Mouse (Mus musculus) layer of hippocampus, postnatal 25 days (tissue): ENCODE measurements around the gene Lrpap1. TPM values are rescaled to one million over a fixed set of nuclear protein-coding genes. Genes with fewer than 3 reads are reported as not detected.
A peak's percentile ranks its signal among the peaks of the same experiment; 100 is the strongest.

Experiments
- DNase-seq, 2 experiments: peaks; one replicate each; pipeline ENCODE4 v3.0.0; 2022; ENCODE audit warnings: mixed read lengths in 2 of 2, low spot score in 1 of 2; ENCODE audit errors: extremely low spot score in 1 of 2
- total RNA-seq, 2 experiments: library from RNA; stranded (reverse); gene quantifications; 2 replicates each; pipeline ENCODE4 v1.2.3; 2021

The Lrpap1 gene
- total RNA-seq, result 100 to 1,000 TPM; 146 to 151 TPM

DNA sequence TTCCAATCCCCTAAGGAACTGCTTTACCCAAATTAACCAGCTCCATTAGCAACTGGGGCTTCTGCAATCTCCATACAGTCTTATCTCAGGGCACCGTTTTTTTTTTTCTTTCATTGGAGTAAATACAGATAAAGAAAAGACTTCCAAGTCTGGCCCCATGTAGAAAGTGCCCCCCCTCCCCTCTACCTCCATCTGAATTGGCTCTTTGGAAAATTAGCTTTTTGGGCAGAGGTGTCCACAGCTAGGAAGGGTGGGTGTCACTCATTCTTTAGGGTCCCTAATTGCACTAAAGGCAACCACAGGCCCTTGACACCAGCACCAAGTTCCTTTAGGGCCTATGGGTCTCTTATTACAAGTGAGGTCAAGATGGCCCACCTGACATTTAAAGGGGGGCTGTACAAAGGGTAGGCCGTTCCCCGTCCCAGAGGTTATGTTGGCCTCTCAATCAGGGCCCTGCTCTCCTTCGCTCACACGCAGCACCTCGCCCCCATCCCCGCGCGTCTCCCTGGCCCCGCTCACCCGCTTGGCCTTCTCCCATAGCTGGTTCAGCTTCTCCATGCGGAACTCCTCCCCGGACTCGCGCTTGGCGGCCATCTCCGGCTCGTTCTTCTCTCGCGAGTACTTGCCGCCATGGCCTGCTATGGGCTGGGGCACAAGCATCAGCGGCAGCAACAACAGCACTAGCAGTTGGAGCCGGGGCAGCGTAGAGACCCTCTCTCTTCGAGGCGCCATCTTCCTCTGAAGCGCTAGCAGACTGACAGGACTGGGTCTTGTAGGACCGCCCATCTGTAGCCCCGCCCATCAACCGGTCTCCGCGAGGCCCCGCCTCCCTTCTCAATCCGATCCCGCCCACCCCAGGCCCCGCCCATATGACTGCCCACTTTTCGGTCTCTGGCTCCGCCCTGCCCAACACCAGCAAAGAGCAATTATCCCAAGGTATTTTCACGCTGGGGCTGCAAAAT lies at the start of gene Lrpap1:
TSS of gene Lrpap1 (minus strand) at position 807 of the 962 bp plus-strand sequence.
- DNase-seq, result peak; percentile 74 to 82

DNA sequence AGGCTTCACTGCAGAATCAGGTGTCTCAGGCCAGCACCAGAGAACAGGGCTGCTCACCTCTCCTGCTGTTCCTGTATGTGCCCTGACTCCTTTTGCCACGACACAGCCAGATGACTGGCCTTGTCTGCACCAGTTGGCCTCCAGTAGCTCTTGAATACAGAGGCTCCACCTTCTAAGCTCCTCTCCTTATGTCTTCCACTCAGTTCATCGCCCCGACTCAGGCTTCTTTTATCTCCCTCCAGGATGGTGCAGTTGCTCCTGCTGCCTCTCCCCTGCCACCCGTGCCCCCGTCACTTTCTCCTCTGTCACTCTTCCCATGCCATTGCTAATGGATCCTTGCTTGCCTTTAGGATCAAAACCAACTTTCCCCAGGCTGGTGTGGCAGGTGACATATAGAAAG lies 44.4 kb upstream of the Lrpap1 start:
- DNase-seq, result no peak

DNA sequence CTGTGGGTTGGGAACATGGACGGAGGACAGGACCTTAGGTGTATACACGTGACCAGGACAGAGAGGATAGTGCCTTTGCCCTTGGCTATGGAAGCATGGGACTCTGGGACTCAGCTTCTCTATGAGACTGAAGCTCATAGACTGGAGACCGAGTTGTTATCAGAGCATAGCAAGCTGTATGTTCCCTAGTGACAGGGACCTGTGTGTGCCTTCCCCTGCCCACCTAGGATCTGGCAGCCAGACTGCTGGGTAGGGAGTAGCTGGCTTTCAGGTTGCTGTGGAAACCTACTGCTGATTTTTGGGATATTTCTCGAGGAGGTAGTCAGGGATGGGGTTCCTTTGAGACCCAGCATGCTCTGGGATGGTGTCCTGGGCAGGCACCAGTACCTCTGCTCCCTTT lies 44.0 kb upstream of the Lrpap1 start:
- DNase-seq, result no peak

DNA sequence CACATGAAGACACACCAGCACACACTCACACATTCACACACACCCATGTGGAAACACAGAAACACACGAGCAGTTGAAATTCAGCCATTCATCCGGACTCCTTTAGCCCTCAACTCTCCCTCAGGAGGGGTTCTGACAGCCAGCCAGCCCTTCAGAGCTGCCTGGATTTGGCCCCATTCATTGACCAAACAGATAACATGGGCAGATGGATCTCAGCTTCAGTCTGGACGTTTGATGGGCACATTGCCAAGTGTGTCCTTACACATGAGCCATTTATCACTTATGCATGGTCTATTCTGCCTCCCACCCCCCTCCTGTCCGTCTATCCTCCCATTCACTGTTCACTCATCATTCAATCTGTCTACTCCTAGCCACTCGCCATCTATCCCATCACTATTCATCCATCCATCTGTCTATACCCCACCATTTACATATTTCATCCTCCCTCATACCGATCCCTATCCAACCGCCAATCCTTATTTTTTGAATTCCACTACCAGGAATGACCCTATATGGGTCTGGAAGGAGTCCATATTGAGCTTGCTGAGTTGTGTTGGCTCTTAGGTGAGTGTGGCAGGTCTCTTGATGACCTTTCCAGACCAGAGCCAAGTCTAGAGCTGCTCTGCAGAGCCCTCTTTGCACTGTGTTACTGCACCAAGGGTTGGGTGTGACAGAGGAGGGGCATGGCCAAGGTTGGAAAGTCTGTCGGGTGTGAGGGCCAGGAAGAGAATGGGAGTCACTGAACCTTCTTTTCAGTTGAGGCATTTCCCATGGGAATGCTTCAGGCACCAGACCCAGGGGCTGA lies 42.6 kb upstream of the Lrpap1 start:
- DNase-seq, result no peak

DNA sequence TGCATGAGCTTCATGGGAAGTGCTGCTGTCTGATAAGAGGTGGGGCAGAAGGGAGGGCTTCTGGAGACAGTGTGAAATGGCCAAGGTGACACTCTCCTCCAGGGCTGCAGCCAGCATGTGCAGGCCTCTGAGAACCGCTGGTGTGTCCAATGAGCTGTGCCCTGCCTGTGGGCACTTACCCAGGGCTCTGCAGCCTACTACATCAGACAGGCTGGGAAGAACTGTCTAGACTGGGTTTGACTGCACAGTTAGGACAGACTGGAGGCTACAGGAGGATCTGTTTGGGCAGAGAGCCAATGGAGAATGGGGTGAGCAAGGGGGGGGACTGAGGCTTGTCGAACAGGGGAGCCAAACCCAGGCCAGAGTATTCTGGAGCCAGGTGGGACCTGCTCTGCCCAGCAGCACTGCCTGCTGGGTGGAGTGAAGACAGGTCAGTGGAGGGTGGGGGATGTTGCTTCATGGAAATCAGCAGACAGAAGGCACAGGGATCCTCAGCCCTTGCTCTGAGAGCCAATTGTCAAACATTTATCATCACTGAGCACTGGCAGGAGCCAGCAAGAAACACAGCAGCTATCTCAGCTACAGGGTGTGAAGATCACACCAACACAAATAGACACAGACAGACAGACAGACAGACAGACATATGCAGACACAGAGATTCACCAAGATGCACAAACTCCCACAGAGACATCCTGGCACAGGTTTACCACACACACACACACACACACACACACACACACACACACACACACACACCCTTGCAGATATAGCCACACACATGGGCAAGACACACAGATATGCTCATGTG lies 41.8 kb upstream of the Lrpap1 start:
- DNase-seq, result no peak

DNA sequence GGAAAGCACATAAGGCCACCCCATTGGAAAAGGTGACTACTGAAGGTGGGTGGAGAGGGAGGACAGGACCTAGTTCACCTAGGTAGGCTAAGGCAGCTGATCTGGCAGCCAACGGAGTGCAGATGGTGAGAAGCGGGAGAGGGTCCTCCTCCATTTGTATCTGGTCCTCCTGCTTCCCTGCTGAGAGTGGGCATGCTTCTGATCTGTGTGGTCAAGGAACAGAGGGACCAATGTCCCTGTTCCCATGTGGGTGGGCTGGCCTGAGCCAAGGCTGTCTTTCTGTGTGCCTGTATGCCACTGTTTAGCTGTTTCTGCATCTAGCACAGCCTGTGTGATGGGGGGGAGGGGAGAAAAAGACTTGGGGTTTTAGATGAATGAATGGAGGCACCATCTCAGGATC lies 41.2 kb upstream of the Lrpap1 start:
- no peak for DNase-seq

DNA sequence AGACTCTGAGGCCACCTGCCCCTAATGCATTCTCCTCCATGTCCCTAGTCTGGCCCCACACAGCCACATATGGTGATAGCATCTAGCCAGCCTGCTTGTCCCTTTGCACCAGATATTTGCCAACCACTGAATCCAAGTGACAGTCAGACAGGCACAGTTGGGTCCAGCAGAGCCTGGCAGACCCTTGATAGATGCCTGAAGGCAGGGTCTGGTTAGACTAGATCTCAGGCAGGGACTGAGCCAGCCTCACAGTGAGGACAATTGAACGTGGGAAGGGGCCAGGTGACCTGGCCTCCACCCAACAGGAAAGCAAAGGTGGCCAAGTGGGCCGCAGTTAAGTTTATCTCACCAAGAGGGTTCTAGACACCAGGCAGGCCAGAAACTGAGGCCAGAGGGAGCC lies 39.1 kb upstream of the Lrpap1 start:
- no peak for DNase-seq

DNA sequence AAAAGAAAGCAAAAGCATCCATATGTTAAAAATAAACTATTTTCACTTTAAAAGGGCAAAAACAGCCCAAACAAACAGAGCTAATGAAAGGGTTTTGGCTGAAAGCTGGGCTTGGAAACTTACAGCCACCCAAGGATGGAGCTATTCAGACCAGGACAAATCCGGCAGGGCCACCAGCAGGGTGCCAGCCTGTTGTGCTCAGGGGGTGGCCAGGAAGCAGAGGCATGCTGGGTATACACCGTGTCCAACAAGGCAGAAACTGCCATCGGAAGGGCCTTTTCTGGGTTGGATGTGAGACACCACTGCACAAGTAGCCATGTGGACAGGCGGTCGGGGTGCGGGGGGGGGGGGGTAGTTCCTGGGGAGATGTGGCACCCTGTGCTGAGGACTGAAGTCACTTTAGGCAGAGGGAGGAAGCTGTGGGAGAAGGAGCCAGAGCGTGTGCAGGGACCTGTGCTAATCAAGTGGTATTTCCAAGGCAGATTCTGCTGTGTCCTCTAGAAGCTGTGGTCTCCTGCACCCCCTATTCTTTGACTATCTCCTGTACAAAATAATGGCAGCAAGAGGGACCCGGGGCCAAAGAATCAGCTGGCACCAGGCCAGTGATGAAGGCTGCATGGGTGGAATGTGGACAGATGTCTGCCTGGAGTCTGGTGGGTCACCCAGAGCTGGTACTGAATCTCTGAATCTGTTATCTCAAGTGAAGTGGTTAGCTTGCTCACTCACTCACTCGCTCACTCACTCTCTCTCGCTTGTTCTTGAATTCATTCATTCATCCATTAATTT lies 38.1 kb upstream of the Lrpap1 start:
- no peak for DNase-seq

DNA sequence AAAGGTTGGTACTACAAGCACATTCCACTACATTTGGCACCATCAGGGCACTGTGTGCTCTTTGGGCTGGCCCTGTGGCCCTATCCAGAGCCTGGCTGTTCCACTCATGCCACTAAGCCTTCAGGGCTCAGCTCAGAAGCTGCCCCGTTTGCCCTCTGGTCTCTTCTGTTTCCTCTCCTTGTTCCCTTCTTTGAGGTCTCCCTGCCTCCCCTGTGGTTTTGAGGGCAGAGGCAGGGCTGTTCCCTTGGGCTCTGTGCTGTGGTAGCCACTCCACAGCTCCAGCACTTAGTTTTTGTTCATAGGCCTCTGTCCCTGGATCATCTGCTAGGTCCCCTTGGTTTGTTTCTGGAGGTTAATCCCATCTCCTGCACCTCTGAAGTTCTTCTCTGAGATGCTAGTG lies 37.3 kb upstream of the Lrpap1 start:
- no peak for DNase-seq

DNA sequence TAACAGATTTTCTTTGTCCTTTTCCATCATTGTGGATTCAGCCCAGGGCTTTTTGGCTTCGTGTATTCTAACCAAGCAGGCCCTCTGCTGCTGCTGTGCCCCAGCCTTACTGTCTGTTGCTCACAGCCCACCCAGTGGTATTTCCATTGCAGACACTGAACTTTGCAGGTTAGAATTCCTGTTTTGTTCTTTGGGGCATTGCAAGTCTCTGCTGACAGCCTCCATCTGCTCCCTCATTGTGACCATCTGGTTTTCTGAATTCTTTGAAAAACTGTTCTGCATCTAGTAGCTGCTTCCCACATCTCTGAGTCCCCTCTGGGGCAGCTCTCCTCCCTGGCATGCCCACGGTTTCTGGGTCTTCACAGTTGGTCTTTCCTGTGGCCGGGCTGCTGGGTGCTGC lies 35.8 kb upstream of the Lrpap1 start:
- no peak for DNase-seq

DNA sequence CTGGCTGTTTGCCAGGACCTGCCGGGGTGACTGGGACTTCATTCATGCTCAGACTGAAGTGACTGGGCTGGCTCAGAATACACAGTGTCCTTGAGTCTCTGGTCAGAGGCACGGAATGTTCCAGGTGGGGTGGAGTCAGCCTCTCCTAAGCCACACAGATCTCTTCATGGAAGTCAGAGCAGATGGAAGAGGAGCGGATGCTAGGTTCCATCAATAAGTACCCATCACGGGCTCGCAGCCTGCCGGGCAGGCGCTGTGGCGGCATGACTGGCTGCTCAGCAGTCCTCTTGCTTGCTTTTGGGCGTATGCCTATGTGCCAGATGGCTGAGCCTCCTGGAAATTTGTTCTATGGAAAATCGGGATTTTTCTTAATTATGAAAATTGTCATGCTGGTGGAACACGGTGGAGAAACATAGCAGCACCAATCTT lies 32.6 kb upstream of the Lrpap1 start:
- peak; percentile 73 to 74 for DNase-seq

DNA sequence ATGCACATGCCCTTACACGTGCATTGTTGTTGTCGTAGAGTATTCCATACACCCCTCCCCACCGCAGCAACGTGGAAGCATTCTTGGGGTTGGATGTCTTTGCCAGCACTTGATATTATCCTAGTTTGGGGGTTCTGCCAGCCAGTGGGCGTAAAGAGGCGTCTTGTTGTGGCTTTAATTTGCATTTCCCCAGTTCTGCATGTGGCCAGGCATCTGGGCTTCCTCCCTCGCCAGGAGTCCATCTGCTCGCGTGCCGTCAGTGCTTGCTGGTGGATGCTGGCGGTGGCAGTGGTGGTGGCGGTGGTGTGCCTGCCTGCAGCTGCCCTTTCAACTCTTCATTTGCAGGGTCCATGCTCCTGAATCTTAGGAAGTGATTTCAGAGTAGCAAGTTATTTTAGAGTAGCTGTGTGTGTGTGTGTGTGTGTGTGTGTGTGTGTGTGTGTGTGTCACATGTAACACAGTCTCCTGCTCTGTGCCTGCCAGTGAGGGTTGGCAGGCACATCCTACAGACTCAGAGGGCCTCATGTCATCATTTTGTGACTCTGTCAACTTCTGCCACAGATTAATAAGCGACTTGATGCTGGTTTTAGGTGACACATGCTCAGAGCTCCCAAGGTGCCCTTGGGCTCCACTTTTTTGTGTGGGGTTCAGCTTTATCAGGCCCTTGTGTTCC lies 32.1 kb upstream of the Lrpap1 start:
- DNase-seq, result peak; percentile 81 to 83

DNA sequence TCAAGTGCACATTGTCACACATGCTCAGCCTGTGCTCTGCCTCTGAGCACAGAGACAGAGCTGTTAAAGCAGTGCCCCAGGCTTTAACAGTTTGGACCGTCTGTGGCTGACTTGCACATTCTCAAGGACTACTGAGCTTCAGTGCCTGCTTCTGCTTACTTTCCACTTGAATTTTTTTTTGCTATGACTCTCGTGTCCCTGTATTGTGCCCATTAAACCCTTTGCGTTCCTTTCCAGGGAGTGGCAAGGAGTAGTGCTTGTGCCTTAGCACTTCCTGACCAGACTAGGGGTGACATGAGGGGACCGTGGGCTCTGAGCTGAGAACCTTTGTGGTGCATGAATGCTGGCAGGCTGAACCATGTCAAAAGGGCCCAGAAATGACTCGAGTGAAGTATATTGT lies 30.3 kb upstream of the Lrpap1 start:
- no peak for DNase-seq

DNA sequence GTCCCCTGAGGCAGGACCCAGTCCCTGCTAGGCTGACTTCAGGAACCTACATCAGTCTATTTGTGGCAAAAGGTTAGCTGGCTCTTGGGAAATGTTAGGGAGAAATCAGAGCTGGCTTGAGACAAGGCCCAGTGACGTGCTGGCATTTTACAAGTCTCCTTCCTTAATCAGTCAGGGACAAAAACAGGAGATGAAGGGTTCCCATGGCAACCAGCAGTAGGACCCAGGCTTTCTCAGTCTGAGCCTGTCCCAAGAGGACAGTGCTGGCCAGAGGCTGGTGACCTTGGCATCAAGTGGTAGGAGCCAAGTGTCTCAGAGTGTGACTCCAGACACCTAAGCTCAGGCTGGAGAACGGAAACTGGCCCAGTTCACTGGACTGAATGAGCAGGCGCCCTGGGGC lies 28.7 kb upstream of the Lrpap1 start:
- no peak for DNase-seq

DNA sequence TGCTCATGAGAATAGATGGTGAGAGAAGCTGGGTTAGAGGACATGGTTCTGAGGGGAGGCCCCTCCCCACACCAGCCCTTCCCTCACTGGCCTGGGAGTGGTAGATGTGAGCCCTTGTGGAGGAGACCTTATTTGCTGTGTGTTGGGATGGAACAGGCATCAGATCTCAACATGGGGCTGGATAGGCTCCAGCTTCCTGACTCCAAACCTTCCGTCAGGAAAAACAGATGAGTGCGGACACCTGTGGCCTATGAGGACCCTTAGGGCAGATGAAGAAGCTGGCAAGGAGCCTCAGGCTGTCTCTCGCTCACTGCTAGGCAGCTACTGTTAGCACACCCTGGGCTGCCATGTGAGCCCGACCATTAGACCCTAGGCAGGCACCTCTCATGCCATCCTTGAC lies 27.9 kb upstream of the Lrpap1 start:
- no peak for DNase-seq

DNA sequence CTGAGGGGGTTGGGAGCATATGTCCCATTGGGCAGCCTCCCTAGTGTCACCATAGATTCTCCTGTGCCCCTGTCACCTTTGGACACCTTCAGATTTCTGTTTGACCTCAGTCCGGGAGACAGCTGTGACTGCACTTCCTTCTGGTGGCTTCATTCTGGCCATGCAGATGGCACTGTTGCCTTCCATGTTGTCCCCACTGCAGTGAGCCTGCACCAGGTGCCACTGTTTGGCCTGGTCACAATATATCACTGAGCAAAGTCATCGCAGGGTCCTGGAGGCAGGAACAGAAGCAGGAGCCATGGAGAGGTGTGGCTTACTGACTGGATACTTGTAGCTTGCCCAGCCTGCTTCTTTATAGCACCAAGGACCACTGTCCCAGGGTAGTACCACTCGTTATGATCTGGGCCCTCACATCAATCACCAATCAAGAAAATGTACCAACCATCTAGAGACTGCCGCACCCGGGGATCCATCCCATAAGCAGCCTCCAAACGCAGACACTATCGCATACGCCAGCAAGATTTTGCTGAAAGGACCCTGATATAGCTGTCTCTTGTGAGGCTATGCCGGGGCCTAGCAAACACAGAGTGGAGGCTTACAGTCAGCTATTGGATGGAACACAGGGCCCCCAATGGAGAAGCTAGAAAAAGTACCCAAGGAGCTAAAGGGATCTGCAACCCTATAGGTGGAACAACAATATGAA lies 26.9 kb upstream of the Lrpap1 start:
- DNase-seq, result no peak

DNA sequence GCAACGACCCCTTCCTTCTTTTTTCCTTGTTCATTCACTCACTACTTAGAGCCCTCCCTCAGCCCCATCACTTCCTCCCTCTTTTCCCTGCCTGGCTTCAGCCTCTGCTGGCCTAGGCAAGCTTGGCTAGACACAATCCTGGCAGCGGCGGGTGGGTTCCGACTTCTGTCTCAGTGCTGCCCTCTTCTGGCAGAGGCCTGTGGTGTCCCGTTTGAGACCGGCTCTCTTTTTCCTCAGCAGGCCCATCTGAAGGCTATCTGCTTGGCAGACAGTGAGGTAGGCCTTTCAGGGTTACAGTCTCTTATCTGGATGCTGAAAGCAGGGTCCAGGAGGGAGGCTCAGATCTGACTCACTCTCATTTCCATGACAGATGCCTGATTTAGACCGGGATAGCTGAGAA lies 26.2 kb upstream of the Lrpap1 start:
- peak; percentile 80 to 91 for DNase-seq

DNA sequence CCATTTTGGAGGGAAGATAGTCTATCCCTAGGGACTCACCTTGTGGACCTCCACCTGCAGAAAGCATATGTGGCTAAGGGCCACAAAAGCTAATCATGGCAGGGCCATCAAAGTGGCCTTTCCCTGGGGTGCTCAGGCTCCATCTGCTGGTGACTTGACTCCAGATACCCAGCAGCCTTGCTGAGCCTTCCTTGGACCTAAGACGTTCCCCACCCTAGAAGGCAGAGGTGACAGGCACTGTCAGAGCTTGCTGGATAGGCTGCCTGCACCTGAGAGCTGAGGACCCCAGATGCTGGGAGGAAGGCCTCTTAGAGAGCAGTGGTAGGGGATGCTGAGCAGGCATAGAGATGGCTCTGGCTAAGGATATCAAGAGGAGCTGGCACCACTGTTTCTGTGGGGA lies 25.7 kb upstream of the Lrpap1 start:
- DNase-seq, result no peak

DNA sequence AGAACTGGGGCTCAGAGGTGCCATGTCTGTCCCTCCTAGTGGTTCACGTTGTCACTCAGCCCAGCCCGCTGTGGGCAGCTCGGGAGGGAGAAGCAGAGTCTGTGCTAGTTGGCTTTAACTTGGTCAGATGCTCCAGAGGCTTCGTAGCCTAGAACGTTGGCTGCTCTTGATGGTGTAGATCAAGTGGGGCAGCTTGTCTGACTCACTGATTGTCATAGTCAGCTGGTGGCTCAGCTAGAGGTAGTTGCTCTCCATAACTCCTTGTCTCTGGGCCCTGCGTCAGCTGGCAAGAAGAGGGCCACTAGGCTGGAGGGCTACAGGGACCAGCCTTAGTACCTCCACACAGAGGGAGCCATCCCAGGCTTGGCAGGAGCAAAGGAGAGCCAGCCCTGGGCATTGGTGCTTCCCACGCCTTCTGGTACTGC lies 24.2 kb upstream of the Lrpap1 start:
- DNase-seq, result no peak
